Mouse (Mus musculus): ENCODE data around the gene Mrps34. TPM values are rescaled to one million over a fixed set of nuclear protein-coding genes. Genes with fewer than 3 reads are reported as not detected.

Mrps34 gene
- polyA plus RNA-seq, 1 experiment from 2014 or later = 82.3 TPM

DNA sequence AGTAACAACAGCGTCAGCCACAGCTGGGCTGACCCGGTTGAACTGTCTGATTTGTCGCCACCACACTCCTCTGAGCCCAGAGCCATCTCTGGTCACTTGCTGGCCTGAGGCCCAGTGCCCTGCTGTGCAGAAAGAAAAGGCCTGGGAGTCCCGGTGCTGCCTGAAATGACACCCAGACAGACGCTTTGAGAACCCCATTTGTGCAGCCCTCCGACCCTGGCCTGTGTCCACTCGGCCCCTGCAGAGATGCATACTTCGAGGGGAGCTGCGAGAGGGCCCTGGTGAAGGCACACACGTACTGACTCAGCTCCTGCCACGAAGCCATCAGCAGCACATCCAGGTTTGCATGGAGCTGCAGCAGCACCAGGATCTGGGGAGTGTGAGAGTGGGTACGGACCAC, 2.1 kb upstream of the Mrps34 start:
- no peak for DNase-seq (ENCODE audit: low spot score)
- Histone ChIP-seq H3K4me1 (ENCODE audit: control insufficient read depth, insufficient read depth, low read length) (peaks cover 26% of the 10 kb centered on the region), H3K9ac (ENCODE audit: low read length) (no peak overlapping the region), H3K27ac (replicated peaks; ENCODE audit: low read depth, low read length) (no peak overlapping the region), H3K27me3 (ENCODE audit: control insufficient read depth, insufficient read depth, low read length) (no peaks in the 10 kb centered on the region), H3K4me2 (ENCODE audit: low read depth, severe bottlenecking) (no peak overlapping the region), H3K4me3 (ENCODE audit: low read depth, low read length) (no peak overlapping the region), H3K9me3 (ENCODE audit: control insufficient read depth, low read length) (no peaks in the 10 kb centered on the region), H3K36me3 (ENCODE audit: control insufficient read depth, insufficient read depth, low read length) (peaks cover 23% of the 10 kb centered on the region)
- WGBS = 95% methylated on average over 12 of the region's 12 CpGs
- ATAC-seq (ENCODE audit: insufficient number of reproducible peaks, low FRiP score, low TSS enrichment, low read depth) = no peak

DNA sequence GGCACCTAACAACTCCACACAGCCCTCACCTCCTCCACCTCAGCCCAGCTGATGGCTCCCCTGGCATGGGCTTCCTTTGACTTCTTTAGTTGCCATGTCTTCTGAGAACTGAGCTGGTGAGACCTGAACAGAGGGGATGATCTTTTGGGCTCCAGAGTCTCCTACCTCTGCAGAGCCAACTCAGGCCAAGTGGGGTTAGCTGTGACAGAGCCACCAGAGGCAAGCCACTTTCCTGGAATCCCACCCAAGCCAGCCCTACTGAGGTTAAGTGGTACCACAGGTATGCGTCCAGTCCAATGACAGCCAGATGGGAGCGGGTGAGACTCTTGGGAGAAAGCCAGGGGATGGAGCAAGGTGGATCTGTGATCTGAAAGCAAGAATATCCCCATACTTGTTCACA, 1.6 kb upstream of the Mrps34 start:
- ATAC-seq (ENCODE audit: insufficient number of reproducible peaks, low FRiP score, low TSS enrichment, low read depth) (no peak), DNase-seq (ENCODE audit: low spot score) (no peak)
- Histone ChIP-seq H3K36me3 (ENCODE audit: control insufficient read depth, insufficient read depth, low read length) (peaks cover 27% of the 10 kb centered on the region), H3K27me3 (ENCODE audit: control insufficient read depth, insufficient read depth, low read length) (no peaks in the 10 kb centered on the region), H3K4me3 (ENCODE audit: low read depth, low read length) (no peak overlapping the region), H3K9ac (ENCODE audit: low read length) (no peak overlapping the region), H3K4me1 (ENCODE audit: control insufficient read depth, insufficient read depth, low read length) (peaks cover 25% of the 10 kb centered on the region), H3K9me3 (ENCODE audit: control insufficient read depth, low read length) (no peaks in the 10 kb centered on the region), H3K4me2 (ENCODE audit: low read depth, severe bottlenecking) (no peak overlapping the region), H3K27ac (replicated peaks; ENCODE audit: low read depth, low read length) (no peak overlapping the region)
- WGBS = 89% methylated on average over 2 of the region's 2 CpGs

DNA sequence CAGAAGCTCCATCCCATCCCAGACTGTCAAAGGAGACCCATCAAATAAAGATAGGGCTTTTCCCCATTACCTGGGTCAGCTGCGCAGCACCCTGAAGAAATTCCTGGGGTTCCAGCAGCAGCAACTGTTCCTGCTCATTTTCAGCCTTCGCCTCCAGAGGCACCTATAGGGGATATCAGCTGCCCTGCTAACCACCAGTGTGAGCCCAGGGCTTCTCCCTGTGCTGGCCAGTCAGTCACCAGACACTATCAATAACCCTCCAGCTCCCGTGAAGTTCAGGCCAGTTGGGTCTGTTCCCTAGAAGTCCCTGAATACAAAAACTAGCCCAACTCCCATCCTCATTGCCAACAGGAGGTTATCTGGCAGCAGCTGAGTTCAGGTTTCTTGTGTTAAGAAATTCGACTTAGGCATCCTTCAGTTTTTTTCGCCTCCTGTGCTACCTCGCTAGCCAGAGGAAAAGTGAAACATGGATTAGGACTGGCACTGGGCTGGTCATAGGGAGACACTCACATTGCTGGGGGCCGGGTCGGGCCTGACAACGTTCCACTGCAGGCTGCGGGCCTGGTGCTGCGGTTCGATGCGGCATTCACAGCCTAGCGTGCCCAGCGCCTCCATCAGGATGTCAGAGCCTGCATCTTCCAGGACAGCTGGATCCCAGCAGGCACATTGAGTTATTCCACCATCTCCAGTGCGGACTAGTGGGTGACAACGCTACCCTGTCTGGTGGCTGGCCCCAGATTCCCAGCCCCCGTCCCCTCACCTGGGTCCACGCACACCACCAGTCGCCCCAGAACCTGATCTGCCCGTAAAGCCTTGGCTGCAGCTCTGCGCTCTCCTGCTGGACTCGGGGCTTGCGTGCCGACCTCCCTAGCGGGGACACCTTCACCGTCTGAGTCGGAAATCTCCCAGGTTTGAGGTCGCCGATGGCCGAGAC, 588 bp upstream of the Mrps34 start:
- H3K4me2 ChIP-seq (ENCODE audit: low read depth, severe bottlenecking) = peak overlapping the region; percentile 59
- no peaks in the 10 kb centered on the region for H3K9me3 ChIP-seq (ENCODE audit: control insufficient read depth, low read length)
- ATAC-seq (ENCODE audit: insufficient number of reproducible peaks, low FRiP score, low TSS enrichment, low read depth) (peak; percentile 6; the same call in 1 of the 2 replicates), DNase-seq (ENCODE audit: low spot score) (peak; percentile 35)
- no peaks in the 10 kb centered on the region for H3K27me3 ChIP-seq (ENCODE audit: control insufficient read depth, insufficient read depth, low read length)
- H3K27ac ChIP-seq (replicated peaks; ENCODE audit: low read depth, low read length) = no peak overlapping the region; the same call in 1 of the 2 replicates
- H3K36me3 ChIP-seq (ENCODE audit: control insufficient read depth, insufficient read depth, low read length) = peaks cover 36% of the 10 kb centered on the region
- 11% methylated on average over 31 of the region's 31 CpGs for WGBS
- peak overlapping the region; percentile 70 for H3K9ac ChIP-seq (ENCODE audit: low read length)
- H3K4me1 ChIP-seq (ENCODE audit: control insufficient read depth, insufficient read depth, low read length) = peaks cover 25% of the 10 kb centered on the region
- H3K4me3 ChIP-seq (ENCODE audit: low read depth, low read length) = peak overlapping the region; percentile 81

DNA sequence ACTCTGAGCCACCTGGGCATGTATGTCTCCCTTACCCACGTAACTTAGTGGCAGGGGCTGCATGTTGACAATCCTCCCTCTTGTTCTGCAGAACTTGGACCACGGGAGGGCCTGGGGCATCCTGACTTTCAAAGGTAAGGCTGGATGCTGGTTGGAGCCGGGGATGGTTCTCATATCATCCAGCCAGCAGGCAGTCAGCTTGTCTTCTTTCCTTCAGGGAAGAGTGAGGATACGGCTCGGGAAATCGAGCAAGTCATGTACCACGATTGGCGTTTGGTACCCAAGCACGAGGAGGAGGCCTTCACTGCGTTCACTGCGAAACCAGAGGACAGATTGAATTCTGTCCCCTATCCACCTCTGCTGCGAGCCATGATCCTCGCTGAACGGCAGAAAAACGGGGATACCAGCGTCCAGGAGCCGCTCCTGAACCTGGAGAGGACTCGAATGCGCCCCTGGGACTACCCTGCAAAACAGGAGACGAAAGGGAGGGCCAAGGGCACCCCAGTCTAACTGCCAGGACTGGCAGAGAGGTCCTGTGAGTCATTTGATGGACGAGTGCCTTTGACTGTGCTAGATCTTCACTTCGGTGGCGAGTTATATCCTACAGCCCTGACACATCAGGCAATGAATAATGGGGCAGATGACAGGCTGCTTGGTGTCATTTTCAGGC, 790 bp downstream of the Mrps34 start:
- H3K4me3 ChIP-seq (ENCODE audit: low read depth, low read length) = peak overlapping the region; percentile 81
- H3K4me1 ChIP-seq (ENCODE audit: control insufficient read depth, insufficient read depth, low read length) = peaks cover 25% of the 10 kb centered on the region
- peaks cover 37% of the 10 kb centered on the region for H3K36me3 ChIP-seq (ENCODE audit: control insufficient read depth, insufficient read depth, low read length)
- H3K4me2 ChIP-seq (ENCODE audit: low read depth, severe bottlenecking) = peak overlapping the region; percentile 59
- peak; percentile 35 for DNase-seq (ENCODE audit: low spot score)
- H3K27ac ChIP-seq (replicated peaks; ENCODE audit: low read depth, low read length) = peak overlapping the region; percentile 1; the same call in 1 of the 2 replicates
- peak overlapping the region; percentile 70 for H3K9ac ChIP-seq (ENCODE audit: low read length)
- H3K27me3 ChIP-seq (ENCODE audit: control insufficient read depth, insufficient read depth, low read length) = no peaks in the 10 kb centered on the region
- WGBS = 15% methylated on average over 23 of the region's 23 CpGs
- H3K9me3 ChIP-seq (ENCODE audit: control insufficient read depth, low read length) = no peaks in the 10 kb centered on the region
- ATAC-seq (ENCODE audit: insufficient number of reproducible peaks, low FRiP score, low TSS enrichment, low read depth) = no peak

DNA sequence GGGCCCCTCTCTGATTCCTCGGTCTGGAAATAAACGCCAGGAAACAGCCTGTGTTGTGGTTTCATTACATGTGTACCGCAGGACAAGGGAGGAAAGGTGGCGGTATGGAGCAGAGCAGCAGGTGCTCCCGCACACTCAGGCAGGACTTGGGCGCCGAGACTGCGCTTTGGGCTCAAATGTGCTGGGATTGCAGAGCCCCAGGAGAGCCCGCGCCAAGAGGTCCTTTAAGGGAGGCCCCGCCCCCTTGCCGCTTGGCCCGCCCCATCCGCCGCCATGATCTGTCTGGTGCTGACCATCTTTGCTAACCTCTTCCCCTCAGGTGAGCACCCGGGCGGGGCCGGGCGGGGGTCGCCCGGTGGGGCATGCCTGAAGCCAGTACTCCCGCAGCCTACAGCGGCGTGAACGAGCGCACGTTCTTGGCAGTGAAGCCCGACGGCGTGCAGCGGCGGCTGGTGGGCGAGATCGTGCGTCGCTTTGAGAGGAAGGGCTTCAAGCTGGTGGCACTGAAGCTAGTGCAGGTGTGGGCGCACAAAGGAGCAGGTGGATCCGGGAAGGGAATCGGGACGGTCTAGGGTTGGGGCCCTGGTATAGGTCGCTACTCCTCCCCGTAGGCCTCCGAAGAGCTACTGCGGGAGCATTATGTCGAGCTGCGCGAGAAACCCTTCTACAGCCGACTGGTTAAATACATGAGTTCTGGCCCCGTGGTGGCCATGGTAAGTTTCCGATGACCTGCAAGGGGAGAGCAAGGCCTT, 1.5 kb downstream of the Mrps34 start, which contains the start of gene Nme3:
Gene Nme3 (plus strand): TSS at position 260 of the 752 bp plus-strand sequence.
- ATAC-seq (ENCODE audit: insufficient number of reproducible peaks, low FRiP score, low TSS enrichment, low read depth) = peak; percentile 64; the same call in 1 of the 2 replicates
- Histone ChIP-seq H3K4me1 (ENCODE audit: control insufficient read depth, insufficient read depth, low read length) (peaks cover 25% of the 10 kb centered on the region), H3K27ac (replicated peaks; ENCODE audit: low read depth, low read length) (peak within 1 kb of the TSS; percentile 1; the same call in 1 of the 2 replicates), H3K9me3 (ENCODE audit: control insufficient read depth, low read length) (no peaks in the 10 kb centered on the region), H3K27me3 (ENCODE audit: control insufficient read depth, insufficient read depth, low read length) (no peaks in the 10 kb centered on the region), H3K4me2 (ENCODE audit: low read depth, severe bottlenecking) (peak within 1 kb of the TSS; percentile 59), H3K36me3 (ENCODE audit: control insufficient read depth, insufficient read depth, low read length) (peaks cover 37% of the 10 kb centered on the region), H3K9ac (ENCODE audit: low read length) (peak within 1 kb of the TSS; percentile 70), H3K4me3 (ENCODE audit: low read depth, low read length) (peak within 1 kb of the TSS; percentile 81)
- WGBS = 1% methylated on average over 50 of the region's 50 CpGs
- peak; percentile 81 for DNase-seq (ENCODE audit: low spot score)

DNA sequence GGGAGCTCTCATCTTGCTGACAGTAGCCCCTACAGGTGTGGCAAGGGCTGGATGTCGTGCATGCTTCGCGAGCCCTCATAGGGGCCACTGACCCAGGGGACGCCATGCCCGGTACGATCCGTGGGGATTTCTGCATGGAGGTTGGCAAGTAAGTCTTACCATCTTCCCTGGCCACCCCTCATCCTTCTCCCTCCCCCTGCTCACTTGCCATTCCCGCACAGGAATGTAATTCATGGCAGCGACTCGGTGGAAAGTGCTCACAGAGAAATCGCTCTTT, 2.0 kb downstream of the Mrps34 start:
- Histone ChIP-seq H3K9me3 (ENCODE audit: control insufficient read depth, low read length) (no peaks in the 10 kb centered on the region), H3K9ac (ENCODE audit: low read length) (peak overlapping the region; percentile 66), H3K27ac (replicated peaks; ENCODE audit: low read depth, low read length) (no peak overlapping the region), H3K4me1 (ENCODE audit: control insufficient read depth, insufficient read depth, low read length) (peaks cover 25% of the 10 kb centered on the region), H3K4me2 (ENCODE audit: low read depth, severe bottlenecking) (peak overlapping the region; percentile 59), H3K27me3 (ENCODE audit: control insufficient read depth, insufficient read depth, low read length) (no peaks in the 10 kb centered on the region), H3K4me3 (ENCODE audit: low read depth, low read length) (peak overlapping the region; percentile 81), H3K36me3 (ENCODE audit: control insufficient read depth, insufficient read depth, low read length) (peaks cover 40% of the 10 kb centered on the region)
- no peak for ATAC-seq (ENCODE audit: insufficient number of reproducible peaks, low FRiP score, low TSS enrichment, low read depth)
- 44% methylated on average over 11 of the region's 11 CpGs for WGBS
- DNase-seq (ENCODE audit: low spot score) = no peak

DNA sequence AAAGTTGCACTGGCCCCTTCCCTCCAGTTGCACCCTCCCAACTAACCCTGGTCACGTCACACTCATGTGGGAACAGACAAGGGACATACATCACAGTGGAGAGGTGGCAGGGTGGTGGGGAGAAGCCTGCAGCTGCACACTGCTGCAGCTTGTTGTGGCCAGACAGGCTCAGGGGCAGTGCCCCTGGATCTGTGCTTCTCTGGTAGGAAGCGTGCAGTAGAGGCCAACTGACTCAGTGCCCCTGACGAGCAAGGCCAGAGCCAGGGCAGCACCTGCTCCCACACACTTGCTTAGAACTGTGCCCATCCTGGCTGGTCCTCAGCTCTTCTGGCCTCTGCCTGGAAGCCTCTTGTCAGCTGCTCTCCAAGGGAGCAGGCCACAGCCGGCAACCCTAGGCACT, 2.7 kb downstream of the Mrps34 start:
- Histone ChIP-seq H3K9me3 (ENCODE audit: control insufficient read depth, low read length) (no peaks in the 10 kb centered on the region), H3K4me2 (ENCODE audit: low read depth, severe bottlenecking) (no peak overlapping the region), H3K36me3 (ENCODE audit: control insufficient read depth, insufficient read depth, low read length) (peaks cover 39% of the 10 kb centered on the region), H3K27ac (replicated peaks; ENCODE audit: low read depth, low read length) (no peak overlapping the region), H3K4me3 (ENCODE audit: low read depth, low read length) (peak overlapping the region; percentile 81; the same call in 1 of the 2 replicates), H3K27me3 (ENCODE audit: control insufficient read depth, insufficient read depth, low read length) (no peaks in the 10 kb centered on the region), H3K9ac (ENCODE audit: low read length) (no peak overlapping the region), H3K4me1 (ENCODE audit: control insufficient read depth, insufficient read depth, low read length) (peaks cover 25% of the 10 kb centered on the region)
- no peak for ATAC-seq (ENCODE audit: insufficient number of reproducible peaks, low FRiP score, low TSS enrichment, low read depth)
- WGBS = 84% methylated on average over 4 of the region's 4 CpGs
- DNase-seq (ENCODE audit: low spot score) = no peak

All from limb, embryonic 11.5 days (tissue).